Mouse (Mus musculus) liver, embryonic 14.5 days (tissue): ENCODE measurements around the gene Cap1. TPM values are rescaled to one million over a fixed set of nuclear protein-coding genes. Genes with fewer than 3 reads are reported as not detected.
A peak's percentile ranks its signal among the peaks of the same experiment; 100 is the strongest.

ENCODE experiments used
- ATAC-seq: fragments of 200-750 bp; cut with Nextera tagmentation; 2 replicates; pipeline ENCODE4 v1.8.0; 2017; ENCODE audit warnings: moderate number of reproducible peaks, mild to moderate bottlenecking, moderate library complexity; ENCODE audit not compliant: insufficient read depth
- DNase-seq, 3 experiments: peaks; one replicate each; pipeline ENCODE4 v3.0.0-alpha.2; 2012 to 2013; ENCODE audit warnings: low read depth in 3 of 3, low spot score in 3 of 3
- H3K27ac ChIP-seq: fragments of 300-500 bp; sonication (generic); 2 replicates; pipeline ENCODE4 v1.5.1; 2014; ENCODE audit warnings: moderate library complexity, mild to moderate bottlenecking, control low read depth, inconsistent platforms
- H3K27me3 ChIP-seq: fragments of 300-500 bp; sonication (generic); 2 replicates; pipeline ENCODE4 v1.6.1; 2014; ENCODE audit warnings: mild to moderate bottlenecking, low read length, moderate library complexity; ENCODE audit not compliant: control insufficient read depth, insufficient read depth
- H3K36me3 ChIP-seq: fragments of 300-500 bp; sonication (generic); replicated peaks from 2 replicates; pipeline ENCODE4 v1.6.1; 2014; ENCODE audit warnings: low read depth; ENCODE audit not compliant: control insufficient read depth, insufficient read depth
- H3K4me1 ChIP-seq, 2 experiments: fragments of 200-500 bp in 1 of 2; fragments of 300-500 bp in 1 of 2; sonication (generic) in 1 of 2; replicated peaks; 2 replicates each; pipeline ENCODE4 v1.6.1; 2012 to 2014; ENCODE audit warnings: antibody characterized with exemption in 1 of 2, inconsistent platforms in 1 of 2, low read length in 1 of 2; ENCODE audit not compliant: control insufficient read depth in 2 of 2, insufficient read depth in 2 of 2
- H3K4me2 ChIP-seq: fragments of 300-500 bp; sonication (generic); 2 replicates; pipeline ENCODE4 v1.6.1; 2014; ENCODE audit warnings: low read depth, mild to moderate bottlenecking, control low read depth, moderate library complexity
- H3K4me3 ChIP-seq, 2 experiments: fragments of 200-500 bp in 1 of 2; fragments of 300-500 bp in 1 of 2; sonication (generic) in 1 of 2; 2 replicates each; pipeline ENCODE4 v1.5.1; 2012 to 2014; ENCODE audit warnings: low read depth in 2 of 2, low read length in 2 of 2, mild to moderate bottlenecking in 2 of 2, control low read depth in 1 of 2, inconsistent platforms in 1 of 2, moderate library complexity in 1 of 2; ENCODE audit not compliant: insufficient read depth in 1 of 2
- H3K9ac ChIP-seq: fragments of 300-500 bp; sonication (generic); replicated peaks from 2 replicates; pipeline ENCODE4 v1.6.1; 2014; ENCODE audit warnings: mild to moderate bottlenecking, control low read depth, moderate library complexity
- H3K9me3 ChIP-seq: fragments of 300-500 bp; sonication (generic); 2 replicates; pipeline ENCODE4 v1.6.1; 2016; ENCODE audit warnings: low read length, mixed read lengths; ENCODE audit not compliant: control insufficient read depth
- CTCF ChIP-seq: IDR thresholded peaks from 2 replicates; pipeline ENCODE4 v1.5.1; 2016; ENCODE audit warnings: antibody characterized with exemption, low read depth, control low read depth
- EP300 ChIP-seq: IDR thresholded peaks from 2 replicates; pipeline ENCODE4 v1.6.1; 2016; ENCODE audit warnings: antibody characterized with exemption, low read depth
- WGBS: fragments of 180-500 bp; shearing (Covaris S2); extraction: QIAGEN DNeasy Blood & Tissue Kit; methylation state at CpG from one replicate; pipeline ENCODE4 v1.1.7; 2014; ENCODE audit not compliant: insufficient replicate concordance; 5-methylcytosine and 5-hydroxymethylcytosine counted together
- polyA plus RNA-seq, 2 experiments: library from polyadenylated mRNA; depleted of rRNA in 1 of 2; stranded (reverse) in 1 of 2; unstranded in 1 of 2; fragments of >200 nt; fragmentation: Nextera tagmentation in 1 of 2; extraction: Ambion mirVana in 1 of 2; gene quantifications; 2 replicates each; pipeline versions ENCODE4 v1.2.1 to v1.2.3; 2012 to 2014

The Cap1 gene
- polyA plus RNA-seq, 2 experiments: 26.8 to 28.3 TPM

- Histone ChIP-seq H3K9me3 (no peaks in the 10 kb centered on the region), H3K9ac (peak overlapping the region; percentile 90; the same call in 1 of the 2 replicates), H3K27ac (peak overlapping the region; percentile 38; the same call in 1 of the 2 replicates), H3K36me3 (no peaks in the 10 kb centered on the region), H3K4me2 (peak overlapping the region; percentile 100), H3K27me3 (no peaks in the 10 kb centered on the region), H3K4me3 (peak overlapping the region; percentile 89 to 91; a peak in 3 of 4 replicates), H3K4me1 (peaks cover 20 to 21% of the 10 kb centered on the region in 2 experiments)
- no peak for ATAC-seq
- DNase-seq: no peak
- TF ChIP-seq CTCF (no peak), EP300 (no peak)
- WGBS: 17% methylated on average over 2 of the region's 2 CpGs
Observed at GRCm38 (mm10) chr4:122884051-122884450, 1.8 kb downstream of the Cap1 start.

GRCm38 (mm10) chr4:122883294-122883693 lies 2.6 kb downstream of the Cap1 start:
- no peak overlapping the region for H3K4me3 ChIP-seq

GRCm38 (mm10) chr4:122882544-122882943 lies 3.3 kb downstream of the Cap1 start:
- WGBS: 52% methylated on average over 3 of the region's 3 CpGs
- no peak overlapping the region for H3K4me2 ChIP-seq

More at GRCm38 (mm10) chr4:122883294-122883693, 2.6 kb downstream of the Cap1 start:
- Histone ChIP-seq H3K36me3 (no peaks in the 10 kb centered on the region), H3K4me2 (peak overlapping the region; percentile 100; the same call in 1 of the 2 replicates), H3K4me1 (peaks cover 20 to 21% of the 10 kb centered on the region in 2 experiments), H3K27me3 (no peaks in the 10 kb centered on the region), H3K9me3 (no peaks in the 10 kb centered on the region), H3K27ac (no peak overlapping the region), H3K9ac (no peak overlapping the region)
- 80% methylated on average over 3 of the region's 3 CpGs for WGBS
- ATAC-seq (no peak), DNase-seq (no peak)
- TF ChIP-seq EP300: no peak
- no peak for TF ChIP-seq CTCF

GRCm38 (mm10) chr4:122878333-122879070 lies 7.4 kb downstream of the Cap1 start:
- no peak overlapping the region for H3K9ac ChIP-seq
- ATAC-seq: no peak
- no peak overlapping the region for H3K4me2 ChIP-seq
- no peaks in the 10 kb centered on the region for H3K9me3 ChIP-seq
- H3K4me1 ChIP-seq: peaks cover 10 to 11% of the 10 kb centered on the region in 2 experiments
- DNase-seq: no peak
- no peak overlapping the region for H3K4me3 ChIP-seq
- H3K27ac ChIP-seq: no peak overlapping the region
- no peaks in the 10 kb centered on the region for H3K27me3 ChIP-seq
- TF ChIP-seq EP300: no peak
- TF ChIP-seq CTCF: no peak
- no peaks in the 10 kb centered on the region for H3K36me3 ChIP-seq
- 77% methylated on average over 2 of the region's 2 CpGs for WGBS

More at GRCm38 (mm10) chr4:122882544-122882943, 3.3 kb downstream of the Cap1 start:
- no peaks in the 10 kb centered on the region for H3K9me3 ChIP-seq
- peaks cover 20 to 21% of the 10 kb centered on the region in 2 experiments for H3K4me1 ChIP-seq
- DNase-seq (no peak), ATAC-seq (no peak)
- TF ChIP-seq EP300 (no peak), CTCF (no peak)
- no peak overlapping the region for H3K27ac ChIP-seq
- H3K4me3 ChIP-seq: no peak overlapping the region
- H3K9ac ChIP-seq: no peak overlapping the region
- H3K27me3 ChIP-seq: no peaks in the 10 kb centered on the region
- H3K36me3 ChIP-seq: no peaks in the 10 kb centered on the region

- peaks cover 19 to 20% of the 10 kb centered on the region in 2 experiments for H3K4me1 ChIP-seq
- peak; percentile 54 for TF ChIP-seq EP300
- TF ChIP-seq CTCF: no peak
- no peak overlapping the region for H3K9ac ChIP-seq
- H3K27ac ChIP-seq: peak overlapping the region; percentile 27; the same call in 1 of the 2 replicates
- H3K9me3 ChIP-seq: no peaks in the 10 kb centered on the region
- peaks cover 21% of the 10 kb centered on the region for H3K36me3 ChIP-seq
- H3K27me3 ChIP-seq: no peaks in the 10 kb centered on the region
- no peak for DNase-seq
- peak overlapping the region; percentile 47 for H3K4me2 ChIP-seq
- 15% methylated on average over 4 of the region's 4 CpGs for WGBS
- peak; percentile 68; the same call in 1 of the 2 replicates for ATAC-seq
- no peak overlapping the region for H3K4me3 ChIP-seq
Observed at GRCm38 (mm10) chr4:122873512-122873911, 12.3 kb downstream of the Cap1 start.
